Mouse (Mus musculus) MEL (cell line): ENCODE data around the gene Dusp10. TPM values are rescaled to one million over a fixed set of nuclear protein-coding genes. Genes with fewer than 3 reads are reported as not detected.

Source experiments
- DNase-seq: peaks from one replicate; pipeline ENCODE4 v3.0.0; 2011; ENCODE audit warnings: low read depth, low spot score
- H3K27ac ChIP-seq: 2 replicates; pipeline ENCODE4 v1.5.1; 2012; ENCODE audit warnings: low read depth, mild to moderate bottlenecking, control low read depth, low read length, moderate library complexity; ENCODE audit not compliant: control insufficient read depth
- H3K27me3 ChIP-seq, 2 experiments: fragments of 150-350 bp in 1 of 2; sonication (generic) in 1 of 2; 2 replicates each; pipeline ENCODE4 v1.6.1; 2012; ENCODE audit warnings: low read length in 2 of 2, mild to moderate bottlenecking in 2 of 2, improper control_type of control experiment in 1 of 2, moderate library complexity in 1 of 2; ENCODE audit not compliant: insufficient read depth in 2 of 2, control insufficient read depth in 1 of 2
- H3K36me3 ChIP-seq, 2 experiments: 2 replicates each; pipeline ENCODE4 v1.6.1; 2012 to 2014; ENCODE audit warnings: low read length in 2 of 2, improper control_type of control experiment in 1 of 2, inconsistent platforms in 1 of 2, mild to moderate bottlenecking in 1 of 2; ENCODE audit not compliant: insufficient read depth in 2 of 2, control insufficient read depth in 1 of 2
- H3K4me1 ChIP-seq, 2 experiments: fragments of 150-350 bp in 1 of 2; sonication (generic) in 1 of 2; 2 replicates each; pipeline ENCODE4 v1.6.1; 2012; ENCODE audit warnings: low read length in 2 of 2, improper control_type of control experiment in 1 of 2, mild to moderate bottlenecking in 1 of 2; ENCODE audit not compliant: insufficient read depth in 2 of 2, control insufficient read depth in 1 of 2
- H3K4me3 ChIP-seq, 2 experiments: fragments of 150-350 bp in 1 of 2; sonication (generic) in 1 of 2; 2 replicates each; pipeline ENCODE4 v1.5.1; 2012; ENCODE audit warnings: low read depth in 2 of 2, low read length in 2 of 2, mild to moderate bottlenecking in 2 of 2, moderate library complexity in 2 of 2, control low read depth in 1 of 2, improper control_type of control experiment in 1 of 2; ENCODE audit not compliant: control insufficient read depth in 1 of 2, insufficient read depth in 1 of 2
- H3K79me2 ChIP-seq: 2 replicates; pipeline ENCODE4 v1.6.1; 2012; ENCODE audit warnings: mild to moderate bottlenecking, low read length, moderate library complexity; ENCODE audit not compliant: control insufficient read depth, poor library complexity, insufficient read depth
- H3K9ac ChIP-seq: 2 replicates; pipeline ENCODE4 v1.6.1; 2012; ENCODE audit warnings: low read depth, mild to moderate bottlenecking, control low read depth, low read length, moderate library complexity; ENCODE audit not compliant: control insufficient read depth, poor library complexity, severe bottlenecking
- H3K9me3 ChIP-seq: fragments of 150-350 bp; sonication (generic); replicated peaks from 2 replicates; pipeline ENCODE4 v1.6.1; 2012; ENCODE audit warnings: mild to moderate bottlenecking, low read length, improper control_type of control experiment, moderate library complexity; ENCODE audit not compliant: insufficient read depth
- CHD2 ChIP-seq: IDR thresholded peaks from 2 replicates; pipeline ENCODE4 v1.6.1; 2011; ENCODE audit warnings: low read length, improper control_type of control experiment
- CTCF ChIP-seq, 3 experiments: IDR thresholded peaks in 2 of 3; conservative IDR thresholded peaks in 1 of 3; 2 replicates each; pipeline ENCODE4 v1.5.1; 2011 to 2012; ENCODE audit warnings: low read length in 3 of 3, low read depth in 2 of 3, mild to moderate bottlenecking in 2 of 3, improper control_type of control experiment in 1 of 3, inconsistent platforms in 1 of 3, mixed read lengths in 1 of 3, moderate library complexity in 1 of 3; ENCODE audit not compliant: control insufficient read depth in 1 of 3, insufficient read depth in 1 of 3, poor library complexity in 1 of 3, severe bottlenecking in 1 of 3
- GABPA ChIP-seq: IDR thresholded peaks from 2 replicates; pipeline ENCODE4 v1.6.1; 2012; ENCODE audit warnings: low read depth, mild to moderate bottlenecking, inconsistent platforms, low read length, improper control_type of control experiment, moderate library complexity
- GATA1 ChIP-seq: IDR thresholded peaks from 2 replicates; pipeline ENCODE4 v1.6.1; 2011; ENCODE audit warnings: low read depth, low read length, improper control_type of control experiment
- MAFK ChIP-seq: IDR thresholded peaks from 2 replicates; pipeline ENCODE4 v1.6.1; 2011; ENCODE audit warnings: low read depth, mild to moderate bottlenecking, low read length, improper control_type of control experiment, borderline replicate concordance
- MAX ChIP-seq: IDR thresholded peaks from 2 replicates; pipeline ENCODE4 v1.6.1; 2011; ENCODE audit warnings: low read length, improper control_type of control experiment
- MEF2A ChIP-seq: IDR thresholded peaks from 2 replicates; pipeline ENCODE4 v1.6.1; 2014; ENCODE audit warnings: low read depth, mild to moderate bottlenecking, inconsistent platforms, low read length, improper control_type of control experiment; ENCODE audit not compliant: poor library complexity, insufficient replicate concordance, severe bottlenecking; ENCODE audit errors: extremely low read depth
- MYB ChIP-seq: IDR thresholded peaks from 2 replicates; pipeline ENCODE4 v1.6.1; 2011; ENCODE audit warnings: mild to moderate bottlenecking, low read depth, low read length, improper control_type of control experiment
- POLR2A ChIP-seq, 2 experiments: IDR thresholded peaks; 2 replicates each; pipeline ENCODE4 v1.6.1; 2011 to 2012; ENCODE audit warnings: low read length in 2 of 2, mild to moderate bottlenecking in 2 of 2, control low read depth in 1 of 2, improper control_type of control experiment in 1 of 2, low read depth in 1 of 2, moderate library complexity in 1 of 2; ENCODE audit not compliant: control insufficient read depth in 1 of 2, insufficient read depth in 1 of 2, poor library complexity in 1 of 2
- RAD21 ChIP-seq: IDR thresholded peaks from 2 replicates; pipeline ENCODE4 v1.6.1; 2011; ENCODE audit warnings: mild to moderate bottlenecking, low read depth, low read length, improper control_type of control experiment
- RCOR1 ChIP-seq: IDR thresholded peaks from 2 replicates; pipeline ENCODE4 v1.6.1; 2012; ENCODE audit warnings: low read depth, mild to moderate bottlenecking, inconsistent platforms, low read length, improper control_type of control experiment
- SMC3 ChIP-seq: IDR thresholded peaks from 2 replicates; pipeline ENCODE4 v1.6.1; 2011; ENCODE audit warnings: low read depth, low read length, improper control_type of control experiment
- TBP ChIP-seq: IDR thresholded peaks from 2 replicates; pipeline ENCODE4 v1.8.0; 2011; ENCODE audit warnings: low read depth, low read length, improper control_type of control experiment
- TCF12 ChIP-seq: IDR thresholded peaks from 2 replicates; pipeline ENCODE4 v1.6.1; 2014; ENCODE audit warnings: low read depth, mild to moderate bottlenecking, inconsistent platforms, low read length, improper control_type of control experiment, moderate library complexity
- UBTF ChIP-seq: IDR thresholded peaks from 2 replicates; pipeline ENCODE4 v1.6.1; 2012; ENCODE audit warnings: low read depth, mild to moderate bottlenecking, inconsistent platforms, low read length, improper control_type of control experiment, moderate library complexity, borderline replicate concordance; ENCODE audit not compliant: insufficient read depth
- USF2 ChIP-seq, 2 experiments: IDR thresholded peaks; 2 replicates each; pipeline ENCODE4 v1.6.1; 2011 to 2012; ENCODE audit warnings: improper control_type of control experiment in 2 of 2, low read length in 2 of 2, borderline replicate concordance in 1 of 2, inconsistent platforms in 1 of 2, low read depth in 1 of 2, mild to moderate bottlenecking in 1 of 2; ENCODE audit not compliant: insufficient read depth in 1 of 2
- polyA plus RNA-seq, 2 experiments: library from polyadenylated mRNA; stranded (reverse) in 1 of 2; unstranded in 1 of 2; fragments of >175 nt in 1 of 2; fragments of >200 nt in 1 of 2; gene quantifications; 2 replicates each; pipeline versions ENCODE4 v1.2.1 to v1.2.4; 2012; ENCODE audit warnings: low replicate concordance in 2 of 2, low read depth in 1 of 2; ENCODE audit not compliant: insufficient read length in 2 of 2, insufficient read depth in 1 of 2, missing spikeins in 1 of 2
- total RNA-seq: library from RNA; depleted of rRNA; stranded (reverse); fragments of 300-350 nt; gene quantifications from 2 replicates; pipeline ENCODE4 v1.2.3, GENCODE M21; 2012

The Dusp10 gene
- total and polyA plus RNA-seq, 3 experiments = 1.4 to 2.3 TPM; not detected in 1

DNA sequence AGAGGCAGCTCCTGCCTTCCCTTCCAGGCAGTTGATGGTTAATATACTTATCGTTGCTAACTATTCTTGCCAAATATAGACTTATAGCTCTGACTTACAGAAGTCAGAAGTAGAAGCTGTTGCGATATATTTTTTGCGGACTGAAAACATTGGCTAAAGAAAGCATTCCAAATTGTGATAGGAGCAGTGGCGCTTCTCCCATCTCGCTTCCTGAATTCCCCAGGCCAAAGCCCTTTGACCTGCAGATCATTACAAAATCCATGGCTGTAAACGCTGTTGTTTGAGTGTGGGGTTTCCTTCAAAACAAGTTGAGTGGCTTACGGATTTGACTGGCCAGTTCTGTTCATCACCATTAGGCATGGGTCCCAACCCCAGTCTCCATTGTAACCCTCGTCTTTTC is 45.1 kb downstream of the Dusp10 start:
- H3K9ac ChIP-seq = no peak overlapping the region
- peaks cover 0 to 3% of the 10 kb centered on the region in 2 experiments; a peak in 1 of 4 replicates for H3K4me1 ChIP-seq
- no peak for DNase-seq
- 0 out of 4 replicates have a peak, but pooled peaks cover 0 to 3% of the 10 kb centered on the region in 2 experiments for H3K36me3 ChIP-seq
- H3K27me3 ChIP-seq = no peaks in the 10 kb centered on the region
- H3K9me3 ChIP-seq = no peaks in the 10 kb centered on the region
- H3K27ac ChIP-seq = no peak overlapping the region
- H3K4me3 ChIP-seq = no peak overlapping the region
- TF ChIP-seq TCF12 (no peak), USF2 (IDR thresholded peaks at IDR 0.05; ENCODE audit: borderline replicate concordance in 1 of 2, insufficient read depth in 1 of 2, low read depth in 1 of 2, low read length in 2 of 2) (no peak), SMC3 (no peak), UBTF (no peak), MAX (no peak), CTCF (IDR thresholded peaks at IDR 0.05 in 2 of 3, conservative IDR thresholded peaks at IDR 0.05 in 1 of 3; ENCODE audit: control insufficient read depth in 1 of 3, insufficient read depth in 1 of 3, low read depth in 2 of 3, low read length in 3 of 3, poor library complexity in 1 of 3, severe bottlenecking in 1 of 3) (no peak), MYB (no peak), POLR2A (IDR thresholded peaks at IDR 0.05; ENCODE audit: control insufficient read depth in 1 of 2, insufficient read depth in 1 of 2, low read depth in 1 of 2, low read length in 2 of 2, poor library complexity in 1 of 2) (no peak), TBP (no peak), RAD21 (no peak)
- H3K79me2 ChIP-seq = no peaks in the 10 kb centered on the region

DNA sequence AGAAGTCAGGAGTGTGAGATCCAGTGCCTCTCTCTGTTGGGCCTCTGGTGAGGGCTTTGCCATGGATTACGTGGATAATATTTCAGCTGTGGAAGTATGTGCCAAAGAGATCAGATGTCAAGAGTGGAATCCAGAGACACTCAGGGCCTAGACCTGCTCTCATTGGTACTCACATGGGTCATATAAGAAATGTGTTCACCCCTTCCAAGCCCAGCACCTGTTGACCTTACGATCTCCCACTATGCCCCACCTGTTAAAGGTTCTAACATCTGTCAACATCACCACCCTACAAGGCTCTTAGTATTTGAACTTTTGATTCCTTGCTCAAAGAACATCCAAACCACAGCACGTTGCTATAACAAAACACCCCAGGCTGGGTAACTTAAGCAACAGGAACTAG is 46.7 kb downstream of the Dusp10 start:
- Histone ChIP-seq H3K36me3 (0 out of 4 replicates have a peak, but pooled peaks cover 0 to 3% of the 10 kb centered on the region in 2 experiments), H3K27me3 (no peaks in the 10 kb centered on the region), H3K9me3 (no peaks in the 10 kb centered on the region), H3K9ac (no peak overlapping the region), H3K27ac (no peak overlapping the region), H3K79me2 (no peaks in the 10 kb centered on the region), H3K4me3 (no peak overlapping the region), H3K4me1 (peaks cover 0 to 3% of the 10 kb centered on the region in 2 experiments; a peak in 1 of 4 replicates)
- no peak for TF ChIP-seq MYB
- no peak for TF ChIP-seq GABPA
- TF ChIP-seq MAFK = no peak
- no peak for TF ChIP-seq POLR2A (IDR thresholded peaks at IDR 0.05; ENCODE audit: control insufficient read depth in 1 of 2, insufficient read depth in 1 of 2, low read depth in 1 of 2, low read length in 2 of 2, poor library complexity in 1 of 2)
- TF ChIP-seq TCF12 = no peak
- TF ChIP-seq CTCF (IDR thresholded peaks at IDR 0.05 in 2 of 3, conservative IDR thresholded peaks at IDR 0.05 in 1 of 3; ENCODE audit: control insufficient read depth in 1 of 3, insufficient read depth in 1 of 3, low read depth in 2 of 3, low read length in 3 of 3, poor library complexity in 1 of 3, severe bottlenecking in 1 of 3) = no peak
- no peak for TF ChIP-seq CHD2
- TF ChIP-seq RAD21 = no peak
- TF ChIP-seq MEF2A = no peak
- TF ChIP-seq UBTF = no peak
- TF ChIP-seq GATA1 = no peak
- no peak for TF ChIP-seq RCOR1
- no peak for DNase-seq
